Mouse (Mus musculus) kidney, embryonic 16.5 days (tissue): ENCODE data around the gene Cxcl3. TPM values are rescaled to one million over a fixed set of nuclear protein-coding genes. Genes with fewer than 3 reads are reported as not detected.
"Not testable (repeated sequence)": the region's sequence is repeated elsewhere in the genome, so short reads cannot be mapped to it uniquely, and the experiment has no call there.

ENCODE experiments used
- ATAC-seq: fragments of 200-750 bp; cut with Nextera tagmentation; 2 replicates; pipeline ENCODE4 v1.8.0; 2017; ENCODE audit warnings: moderate TSS enrichment; ENCODE audit not compliant: low FRiP score, low TSS enrichment
- H3K27ac ChIP-seq: fragments of 300-500 bp; sonication (generic); 2 replicates; pipeline ENCODE4 v1.5.1; 2014; ENCODE audit warnings: low read length
- H3K27me3 ChIP-seq: fragments of 300-500 bp; sonication (generic); 2 replicates; pipeline ENCODE4 v1.6.1; 2014; ENCODE audit warnings: low read length, control low read depth, mixed read lengths; ENCODE audit not compliant: insufficient read depth
- H3K36me3 ChIP-seq: fragments of 300-500 bp; sonication (generic); 2 replicates; pipeline ENCODE4 v1.6.1; 2014; ENCODE audit warnings: low read length, control low read depth, mixed read lengths; ENCODE audit not compliant: insufficient read depth
- H3K4me1 ChIP-seq: fragments of 300-500 bp; sonication (generic); 2 replicates; pipeline ENCODE4 v1.6.1; 2014; ENCODE audit warnings: low read length, control low read depth, mixed read lengths; ENCODE audit not compliant: insufficient read depth
- H3K4me2 ChIP-seq: fragments of 300-500 bp; sonication (generic); replicated peaks from 2 replicates; pipeline ENCODE4 v1.6.1; 2014; ENCODE audit warnings: low read depth, low read length
- H3K4me3 ChIP-seq: fragments of 300-500 bp; sonication (generic); 2 replicates; pipeline ENCODE4 v1.5.1; 2014; ENCODE audit warnings: mild to moderate bottlenecking, low read length
- H3K9ac ChIP-seq: fragments of 300-500 bp; sonication (generic); replicated peaks from 2 replicates; pipeline ENCODE4 v1.6.1; 2014; ENCODE audit warnings: low read length
- H3K9me3 ChIP-seq: fragments of 300-500 bp; sonication (generic); 2 replicates; pipeline ENCODE4 v1.6.1; 2016; ENCODE audit warnings: low read length, control low read depth
- WGBS: fragments of 180-500 bp; shearing (Covaris S2); extraction: QIAGEN DNeasy Blood & Tissue Kit; methylation state at CpG from one replicate; pipeline ENCODE4 v1.1.7; 2014; 5-methylcytosine and 5-hydroxymethylcytosine counted together
- polyA plus RNA-seq: library from polyadenylated mRNA; unstranded; fragments of >200 nt; fragmentation: Nextera tagmentation; extraction: Ambion mirVana; gene quantifications from 2 replicates; pipeline ENCODE4 v1.2.1, GENCODE M21; 2015

The Cxcl3 gene
- polyA plus RNA-seq, 1 experiment from 2014 or later = not detected

GRCm38 (mm10) chr5:90789306-90790073, 3.6 kb downstream of the Cxcl3 start:
- Histone ChIP-seq H3K9me3 (no peaks in the 10 kb centered on the region), H3K4me2 (peak overlapping the region; percentile 19), H3K27ac (peak overlapping the region; percentile 70)

GRCm38 (mm10) chr5:90790074-90790502, 4.2 kb downstream of the Cxcl3 start:
- no peak overlapping the region for H3K9ac ChIP-seq
- no peaks in the 10 kb centered on the region for H3K27me3 ChIP-seq
- no peaks in the 10 kb centered on the region for H3K9me3 ChIP-seq
- WGBS = 9% methylated on average over 8 of the region's 8 CpGs
- ATAC-seq = peak; percentile 75
- H3K4me1 ChIP-seq = peaks cover 18% of the 10 kb centered on the region
- H3K36me3 ChIP-seq = no peaks in the 10 kb centered on the region
- H3K27ac ChIP-seq = peak overlapping the region; percentile 70; the same call in 1 of the 2 replicates
- H3K4me2 ChIP-seq = peak overlapping the region; percentile 19
- H3K4me3 ChIP-seq = no peak overlapping the region

More at GRCm38 (mm10) chr5:90789306-90790073, 3.6 kb downstream of the Cxcl3 start:
- Histone ChIP-seq H3K4me1 (peaks cover 18% of the 10 kb centered on the region), H3K4me3 (no peak overlapping the region), H3K36me3 (no peaks in the 10 kb centered on the region), H3K27me3 (no peaks in the 10 kb centered on the region), H3K9ac (no peak overlapping the region)
- ATAC-seq = peak; percentile 44; the same call in 1 of the 2 replicates
- 34% methylated on average over 11 of the region's 11 CpGs for WGBS

GRCm38 (mm10) chr5:90794195-90794625, 8.3 kb downstream of the Cxcl3 start, which contains the start of gene Cxcl15:
TSS of gene Cxcl15 (plus strand) at chr5:90794534.
- no peaks in the 10 kb centered on the region for H3K36me3 ChIP-seq
- 60% methylated on average over 5 of the region's 5 CpGs for WGBS
- peaks cover 13% of the 10 kb centered on the region for H3K4me1 ChIP-seq
- H3K9me3 ChIP-seq = no peaks in the 10 kb centered on the region
- no peak within 1 kb of the TSS for H3K9ac ChIP-seq
- H3K27ac ChIP-seq = no peak within 1 kb of the TSS
- no peaks in the 10 kb centered on the region for H3K27me3 ChIP-seq
- no peak within 1 kb of the TSS for H3K4me2 ChIP-seq
- no peak for ATAC-seq
- no peak within 1 kb of the TSS for H3K4me3 ChIP-seq

GRCm38 (mm10) chr5:90795392-90795791, 9.5 kb downstream of the Cxcl3 start:
- H3K27me3 ChIP-seq, H3K4me3 ChIP-seq, H3K4me1 ChIP-seq, H3K27ac ChIP-seq, H3K4me2 ChIP-seq, H3K36me3 ChIP-seq, H3K9ac ChIP-seq, ATAC-seq, H3K9me3 ChIP-seq: not testable (repeated sequence)
- WGBS = 94% methylated on average over 2 of the region's 2 CpGs

GRCm38 (mm10) chr5:90804574-90804973, 18.7 kb downstream of the Cxcl3 start:
- Histone ChIP-seq H3K4me2 (no peak overlapping the region), H3K27me3 (no peaks in the 10 kb centered on the region), H3K9me3 (no peaks in the 10 kb centered on the region), H3K36me3 (no peaks in the 10 kb centered on the region), H3K4me1 (no peaks in the 10 kb centered on the region), H3K4me3 (no peak overlapping the region), H3K27ac (no peak overlapping the region), H3K9ac (no peak overlapping the region)
- no peak for ATAC-seq

GRCm38 (mm10) chr5:90806050-90806449, 20.1 kb downstream of the Cxcl3 start:
- H3K27me3 ChIP-seq = no peaks in the 10 kb centered on the region
- H3K9me3 ChIP-seq = no peaks in the 10 kb centered on the region
- no peak overlapping the region for H3K9ac ChIP-seq
- H3K4me1 ChIP-seq = no peaks in the 10 kb centered on the region
- no peak overlapping the region for H3K4me3 ChIP-seq
- no peak overlapping the region for H3K27ac ChIP-seq
- H3K4me2 ChIP-seq = no peak overlapping the region
- ATAC-seq = no peak
- no peaks in the 10 kb centered on the region for H3K36me3 ChIP-seq

GRCm38 (mm10) chr5:90807176-90807950, 21.5 kb downstream of the Cxcl3 start:
- Histone ChIP-seq H3K4me3 (no peak overlapping the region), H3K4me1 (no peaks in the 10 kb centered on the region), H3K36me3 (no peaks in the 10 kb centered on the region), H3K9ac (no peak overlapping the region), H3K27ac (no peak overlapping the region), H3K27me3 (no peaks in the 10 kb centered on the region), H3K9me3 (no peaks in the 10 kb centered on the region), H3K4me2 (no peak overlapping the region)
- WGBS = 67% methylated on average over 3 of the region's 3 CpGs
- ATAC-seq = no peak

GRCm38 (mm10) chr5:90819756-90820155, 33.9 kb downstream of the Cxcl3 start:
- no peaks in the 10 kb centered on the region for H3K36me3 ChIP-seq
- H3K4me3 ChIP-seq = no peak overlapping the region
- H3K4me1 ChIP-seq = no peaks in the 10 kb centered on the region
- no peaks in the 10 kb centered on the region for H3K27me3 ChIP-seq
- no peak for ATAC-seq
- H3K9ac ChIP-seq = no peak overlapping the region
- no peak overlapping the region for H3K4me2 ChIP-seq
- H3K27ac ChIP-seq = no peak overlapping the region
- H3K9me3 ChIP-seq = no peaks in the 10 kb centered on the region

GRCm38 (mm10) chr5:90832145-90832767, 46.4 kb downstream of the Cxcl3 start:
- Histone ChIP-seq H3K27ac (no peak overlapping the region), H3K4me2 (no peak overlapping the region)

More at GRCm38 (mm10) chr5:90832145-90832767, 46.4 kb downstream of the Cxcl3 start:
- Histone ChIP-seq H3K9ac (no peak overlapping the region), H3K4me1 (no peaks in the 10 kb centered on the region), H3K36me3 (no peaks in the 10 kb centered on the region), H3K27me3 (no peaks in the 10 kb centered on the region), H3K4me3 (no peak overlapping the region), H3K9me3 (no peaks in the 10 kb centered on the region)
- no peak for ATAC-seq
- 57% methylated on average over 11 of the region's 11 CpGs for WGBS
